Mouse (Mus musculus): Measurements from ENCODE around the gene Bend7. TPM values are rescaled to one million over a fixed set of nuclear protein-coding genes. Genes with fewer than 3 reads are reported as not detected.
A peak's percentile ranks its signal among the peaks of the same experiment; 100 is the strongest.

The Bend7 gene
- polyA plus RNA-seq, 1 experiment from 2014 or later = 9.0 TPM

GRCm38 (mm10) chr2:4791646-4792045, 74.0 kb downstream of the Bend7 start:
- Histone ChIP-seq H3K4me3 (ENCODE audit: low read depth, low read length) (no peak overlapping the region), H3K27ac (ENCODE audit: low read depth, low read length) (no peak overlapping the region), H3K4me1 (ENCODE audit: control insufficient read depth, insufficient read depth, low read length) (no peaks in the 10 kb centered on the region), H3K36me3 (ENCODE audit: control insufficient read depth, insufficient read depth, low read length) (no peaks in the 10 kb centered on the region), H3K27me3 (ENCODE audit: control insufficient read depth, insufficient read depth, low read length) (no peaks in the 10 kb centered on the region), H3K4me2 (ENCODE audit: low read depth, low read length) (no peak overlapping the region), H3K9ac (replicated peaks; ENCODE audit: low read depth, low read length) (no peak overlapping the region), H3K9me3 (ENCODE audit: control insufficient read depth, low read length) (no peaks in the 10 kb centered on the region)
- WGBS = 84% methylated on average over 8 of the region's 8 CpGs
- no peak for ATAC-seq (ENCODE audit: low read depth)

- H3K9me3 ChIP-seq (ENCODE audit: control insufficient read depth, low read length) = no peaks in the 10 kb centered on the region
- no peaks in the 10 kb centered on the region for H3K27me3 ChIP-seq (ENCODE audit: control insufficient read depth, insufficient read depth, low read length)
- H3K4me2 ChIP-seq (ENCODE audit: low read depth, low read length) = no peak overlapping the region
- 95% methylated on average over 4 of the region's 4 CpGs for WGBS
- no peak overlapping the region for H3K4me3 ChIP-seq (ENCODE audit: low read depth, low read length)
- H3K27ac ChIP-seq (ENCODE audit: low read depth, low read length) = no peak overlapping the region
- H3K36me3 ChIP-seq (ENCODE audit: control insufficient read depth, insufficient read depth, low read length) = no peaks in the 10 kb centered on the region
- no peak overlapping the region for H3K9ac ChIP-seq (replicated peaks; ENCODE audit: low read depth, low read length)
- H3K4me1 ChIP-seq (ENCODE audit: control insufficient read depth, insufficient read depth, low read length) = no peaks in the 10 kb centered on the region
- no peak for ATAC-seq (ENCODE audit: low read depth)
These were observed 74.9 kb downstream of the Bend7 start for GRCm38 (mm10) chr2:4792554-4792953.

- Histone ChIP-seq H3K4me3 (ENCODE audit: low read depth, low read length) (no peak overlapping the region), H3K4me1 (ENCODE audit: control insufficient read depth, insufficient read depth, low read length) (no peaks in the 10 kb centered on the region), H3K36me3 (ENCODE audit: control insufficient read depth, insufficient read depth, low read length) (no peaks in the 10 kb centered on the region), H3K9ac (replicated peaks; ENCODE audit: low read depth, low read length) (no peak overlapping the region), H3K4me2 (ENCODE audit: low read depth, low read length) (no peak overlapping the region), H3K9me3 (ENCODE audit: control insufficient read depth, low read length) (no peaks in the 10 kb centered on the region), H3K27ac (ENCODE audit: low read depth, low read length) (no peak overlapping the region), H3K27me3 (ENCODE audit: control insufficient read depth, insufficient read depth, low read length) (no peaks in the 10 kb centered on the region)
- 53% methylated on average over 18 of the region's 18 CpGs for WGBS
- peak; percentile 63; the same call in 1 of the 2 replicates for ATAC-seq (ENCODE audit: low read depth)
These were observed 85.0 kb downstream of the Bend7 start for GRCm38 (mm10) chr2:4802395-4803176.

GRCm38 (mm10) chr2:4816308-4816707, 98.7 kb downstream of the Bend7 start:
- H3K9ac ChIP-seq (replicated peaks; ENCODE audit: low read depth, low read length) = no peak overlapping the region
- H3K4me2 ChIP-seq (ENCODE audit: low read depth, low read length) = no peak overlapping the region
- no peaks in the 10 kb centered on the region for H3K36me3 ChIP-seq (ENCODE audit: control insufficient read depth, insufficient read depth, low read length)
- H3K4me3 ChIP-seq (ENCODE audit: low read depth, low read length) = no peak overlapping the region
- no peak overlapping the region for H3K27ac ChIP-seq (ENCODE audit: low read depth, low read length)
- H3K4me1 ChIP-seq (ENCODE audit: control insufficient read depth, insufficient read depth, low read length) = no peaks in the 10 kb centered on the region
- ATAC-seq (ENCODE audit: low read depth) = no peak
- WGBS = 46% methylated on average over 5 of the region's 5 CpGs
- no peaks in the 10 kb centered on the region for H3K9me3 ChIP-seq (ENCODE audit: control insufficient read depth, low read length)
- H3K27me3 ChIP-seq (ENCODE audit: control insufficient read depth, insufficient read depth, low read length) = no peaks in the 10 kb centered on the region

DNA sequence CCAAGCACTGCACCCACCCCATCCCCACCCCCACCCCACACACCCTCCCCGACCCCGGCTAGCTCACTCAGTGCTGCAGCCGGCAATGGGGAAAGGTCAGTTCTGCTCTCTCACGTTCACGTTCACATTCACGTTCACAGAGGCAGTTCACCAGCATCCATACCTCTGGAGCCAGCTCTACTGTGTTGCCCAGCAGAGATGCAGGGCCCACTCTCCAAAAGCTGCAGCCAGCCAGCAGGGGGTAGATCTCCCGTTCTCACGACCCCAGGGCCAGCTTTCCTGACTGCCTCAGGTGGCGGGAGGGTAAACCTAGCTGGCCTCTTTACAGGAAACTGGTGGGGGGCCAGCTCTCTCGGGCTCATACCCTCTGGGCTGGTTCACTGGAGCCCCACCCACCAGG, 100.0 kb downstream of the Bend7 start:
- no peak overlapping the region for H3K4me3 ChIP-seq (ENCODE audit: low read depth, low read length)
- no peak overlapping the region for H3K27ac ChIP-seq (ENCODE audit: low read depth, low read length)
- H3K4me2 ChIP-seq (ENCODE audit: low read depth, low read length) = peak overlapping the region; percentile 6; the same call in 1 of the 2 replicates
- no peak for ATAC-seq (ENCODE audit: low read depth)
- H3K9ac ChIP-seq (replicated peaks; ENCODE audit: low read depth, low read length) = no peak overlapping the region
- no peaks in the 10 kb centered on the region for H3K36me3 ChIP-seq (ENCODE audit: control insufficient read depth, insufficient read depth, low read length)
- H3K9me3 ChIP-seq (ENCODE audit: control insufficient read depth, low read length) = no peaks in the 10 kb centered on the region
- no peaks in the 10 kb centered on the region for H3K4me1 ChIP-seq (ENCODE audit: control insufficient read depth, insufficient read depth, low read length)
- 4% methylated on average over 10 of the region's 10 CpGs for WGBS
- no peaks in the 10 kb centered on the region for H3K27me3 ChIP-seq (ENCODE audit: control insufficient read depth, insufficient read depth, low read length)

GRCm38 (mm10) chr2:4820230-4820629, 102.6 kb downstream of the Bend7 start:
- ATAC-seq (ENCODE audit: low read depth) = no peak
- no peaks in the 10 kb centered on the region for H3K27me3 ChIP-seq (ENCODE audit: control insufficient read depth, insufficient read depth, low read length)
- WGBS = 95% methylated on average over 3 of the region's 3 CpGs
- no peaks in the 10 kb centered on the region for H3K36me3 ChIP-seq (ENCODE audit: control insufficient read depth, insufficient read depth, low read length)
- no peak overlapping the region for H3K4me3 ChIP-seq (ENCODE audit: low read depth, low read length)
- H3K9me3 ChIP-seq (ENCODE audit: control insufficient read depth, low read length) = no peaks in the 10 kb centered on the region
- H3K27ac ChIP-seq (ENCODE audit: low read depth, low read length) = no peak overlapping the region
- no peak overlapping the region for H3K4me2 ChIP-seq (ENCODE audit: low read depth, low read length)
- H3K4me1 ChIP-seq (ENCODE audit: control insufficient read depth, insufficient read depth, low read length) = no peaks in the 10 kb centered on the region
- H3K9ac ChIP-seq (replicated peaks; ENCODE audit: low read depth, low read length) = no peak overlapping the region

- no peaks in the 10 kb centered on the region for H3K4me1 ChIP-seq (ENCODE audit: control insufficient read depth, insufficient read depth, low read length)
- no peak overlapping the region for H3K4me2 ChIP-seq (ENCODE audit: low read depth, low read length)
- H3K27ac ChIP-seq (ENCODE audit: low read depth, low read length) = no peak overlapping the region
- H3K9ac ChIP-seq (replicated peaks; ENCODE audit: low read depth, low read length) = no peak overlapping the region
- H3K27me3 ChIP-seq (ENCODE audit: control insufficient read depth, insufficient read depth, low read length) = no peaks in the 10 kb centered on the region
- H3K36me3 ChIP-seq (ENCODE audit: control insufficient read depth, insufficient read depth, low read length) = no peaks in the 10 kb centered on the region
- 74% methylated on average over 9 of the region's 9 CpGs for WGBS
- no peak overlapping the region for H3K4me3 ChIP-seq (ENCODE audit: low read depth, low read length)
- ATAC-seq (ENCODE audit: low read depth) = no peak
- no peaks in the 10 kb centered on the region for H3K9me3 ChIP-seq (ENCODE audit: control insufficient read depth, low read length)
These were observed 106.4 kb downstream of the Bend7 start for GRCm38 (mm10) chr2:4824067-4824466.

- Histone ChIP-seq H3K36me3 (ENCODE audit: control insufficient read depth, insufficient read depth, low read length) (no peaks in the 10 kb centered on the region), H3K9ac (replicated peaks; ENCODE audit: low read depth, low read length) (no peak overlapping the region), H3K4me2 (ENCODE audit: low read depth, low read length) (no peak overlapping the region), H3K4me3 (ENCODE audit: low read depth, low read length) (no peak overlapping the region), H3K9me3 (ENCODE audit: control insufficient read depth, low read length) (no peaks in the 10 kb centered on the region), H3K27ac (ENCODE audit: low read depth, low read length) (no peak overlapping the region), H3K4me1 (ENCODE audit: control insufficient read depth, insufficient read depth, low read length) (no peaks in the 10 kb centered on the region), H3K27me3 (ENCODE audit: control insufficient read depth, insufficient read depth, low read length) (no peaks in the 10 kb centered on the region)
- ATAC-seq (ENCODE audit: low read depth) = no peak
- WGBS = 81% methylated on average over 5 of the region's 5 CpGs
These were observed 110.4 kb downstream of the Bend7 start for GRCm38 (mm10) chr2:4828032-4828431.

- Histone ChIP-seq H3K27ac (ENCODE audit: low read depth, low read length) (no peak overlapping the region), H3K4me2 (ENCODE audit: low read depth, low read length) (no peak overlapping the region), H3K4me3 (ENCODE audit: low read depth, low read length) (no peak overlapping the region), H3K4me1 (ENCODE audit: control insufficient read depth, insufficient read depth, low read length) (no peaks in the 10 kb centered on the region), H3K36me3 (ENCODE audit: control insufficient read depth, insufficient read depth, low read length) (no peaks in the 10 kb centered on the region), H3K9me3 (ENCODE audit: control insufficient read depth, low read length) (no peaks in the 10 kb centered on the region), H3K9ac (replicated peaks; ENCODE audit: low read depth, low read length) (no peak overlapping the region), H3K27me3 (ENCODE audit: control insufficient read depth, insufficient read depth, low read length) (no peaks in the 10 kb centered on the region)
- 95% methylated on average over 6 of the region's 6 CpGs for whole genome bisulfite sequencing
- no peak for ATAC-seq (ENCODE audit: low read depth)
These were observed 110.9 kb downstream of the Bend7 start for GRCm38 (mm10) chr2:4828446-4828997.

Data from neural tube, embryonic 14.5 days (tissue).